Mouse (Mus musculus) T-helper 1 cell (primary cell): ENCODE results near the gene Tead1.

Experiments
- in situ Hi-C: fragments of 300-600 bp; cut with MboI, MseI; formaldehyde crosslinking; loops from one replicate; pipeline ENCODE4 v1.15.1; 2025; ENCODE audit warnings: high pct_unique_total_duplicates

The Tead1 gene

GRCm38 (mm10) chr7:112855419-112855818 lies 176.3 kb downstream of the Tead1 start:
- in situ Hi-C loops: no loop called here

GRCm38 (mm10) chr7:112856121-112856571 lies 177.0 kb downstream of the Tead1 start:
- in situ Hi-C loops: no loop called here

- in situ Hi-C loops: no loop called here
These were observed 177.5 kb downstream of the Tead1 start for GRCm38 (mm10) chr7:112856583-112856982.

GRCm38 (mm10) chr7:112859887-112860286 lies 180.8 kb downstream of the Tead1 start:
- in situ Hi-C loops: no loop called here

- in situ Hi-C loops: no loop called here
These were observed 183.0 kb downstream of the Tead1 start for GRCm38 (mm10) chr7:112862086-112862485.

- in situ Hi-C loops: no loop called here
These were observed 185.1 kb downstream of the Tead1 start for GRCm38 (mm10) chr7:112864188-112864587.

- in situ Hi-C loops: loop anchor here (5.0 kb wide), 2 partner anchors 398 to 468 kb away; no protein-coding TSS in a partner anchor
These were observed 186.6 kb downstream of the Tead1 start for GRCm38 (mm10) chr7:112865739-112866138.

- in situ Hi-C loops: loop anchor here (5.0 kb wide), 2 partner anchors 402 to 472 kb away; no protein-coding TSS in a partner anchor
These were observed 189.7 kb downstream of the Tead1 start for GRCm38 (mm10) chr7:112868551-112869465.

GRCm38 (mm10) chr7:112871752-112872151 lies 192.6 kb downstream of the Tead1 start:
- in situ Hi-C loops: no loop called here

GRCm38 (mm10) chr7:112872435-112873196 lies 193.5 kb downstream of the Tead1 start:
- in situ Hi-C loops: no loop called here

GRCm38 (mm10) chr7:112876128-112876527 lies 197.0 kb downstream of the Tead1 start:
- in situ Hi-C loops: no loop called here

GRCm38 (mm10) chr7:112883791-112884274 lies 204.7 kb downstream of the Tead1 start:
- in situ Hi-C loops: no loop called here

- in situ Hi-C loops: no loop called here
These were observed 206.4 kb downstream of the Tead1 start for GRCm38 (mm10) chr7:112885546-112885945.

- in situ Hi-C loops: no loop called here
These were observed 212.8 kb downstream of the Tead1 start for GRCm38 (mm10) chr7:112891883-112892282.

GRCm38 (mm10) chr7:112892595-112892994 lies 213.5 kb downstream of the Tead1 start:
- in situ Hi-C loops: no loop called here

GRCm38 (mm10) chr7:112896363-112896762 lies 217.2 kb downstream of the Tead1 start:
- in situ Hi-C loops: no loop called here

- in situ Hi-C loops: no loop called here
These were observed 222.6 kb downstream of the Tead1 start for GRCm38 (mm10) chr7:112901710-112902109.

- in situ Hi-C loops: no loop called here
These were observed 227.7 kb downstream of the Tead1 start for GRCm38 (mm10) chr7:112906848-112907247.

- in situ Hi-C loops: no loop called here
These were observed 228.3 kb downstream of the Tead1 start for GRCm38 (mm10) chr7:112907468-112907867.

- in situ Hi-C loops: no loop called here
These were observed 230.0 kb downstream of the Tead1 start for GRCm38 (mm10) chr7:112909164-112909563.

GRCm38 (mm10) chr7:112912969-112913368 lies 233.9 kb downstream of the Tead1 start:
- in situ Hi-C loops: no loop called here

- in situ Hi-C loops: no loop called here
These were observed 236.5 kb downstream of the Tead1 start for GRCm38 (mm10) chr7:112915571-112915970.
